Mouse (Mus musculus) kidney, adult 11 months (tissue): ENCODE measurements around the gene Upk1b.
"Not testable (repeated sequence)": the region's sequence is repeated elsewhere in the genome, so short reads cannot be mapped to it uniquely, and the experiment has no call there.

Experiments
- DNase-seq: peaks from one replicate; pipeline ENCODE4 v3.0.0; 2022

Upk1b gene

GRCm38 (mm10) chr16:38800091-38800490 is at the start of gene Upk1b:
TSS of gene Upk1b (minus strand) at chr16:38800328.
- DNase-seq = no peak

- no peak for DNase-seq
Observed at GRCm38 (mm10) chr16:38828649-38829048, 28.5 kb upstream of the Upk1b start, which contains the start of gene 4930435E12Rik. TSS of gene 4930435E12Rik (minus strand) at chr16:38828749.

- DNase-seq = peak; percentile 25
Observed at GRCm38 (mm10) chr16:38812521-38812920, 12.4 kb upstream of the Upk1b start.

GRCm38 (mm10) chr16:38810196-38810595 is 10.1 kb upstream of the Upk1b start:
- no peak for DNase-seq

GRCm38 (mm10) chr16:38807796-38808195 is 7.7 kb upstream of the Upk1b start:
- DNase-seq = not testable (repeated sequence)

GRCm38 (mm10) chr16:38798957-38799450 is 1.1 kb downstream of the Upk1b start:
- DNase-seq = no peak

- DNase-seq = no peak
Observed at GRCm38 (mm10) chr16:38793120-38793519, 7.0 kb downstream of the Upk1b start.

GRCm38 (mm10) chr16:38789966-38790365 is 10.2 kb downstream of the Upk1b start:
- no peak for DNase-seq

- no peak for DNase-seq
Observed at GRCm38 (mm10) chr16:38789016-38789415, 11.1 kb downstream of the Upk1b start.

- no peak for DNase-seq
Observed at GRCm38 (mm10) chr16:38785301-38785700, 14.8 kb downstream of the Upk1b start.

- DNase-seq = no peak
Observed at GRCm38 (mm10) chr16:38782524-38783067, 17.5 kb downstream of the Upk1b start.

- no peak for DNase-seq
Observed at GRCm38 (mm10) chr16:38781946-38782345, 18.2 kb downstream of the Upk1b start.

GRCm38 (mm10) chr16:38780960-38781572 is 19.1 kb downstream of the Upk1b start:
- no peak for DNase-seq

GRCm38 (mm10) chr16:38776342-38776741 is 23.8 kb downstream of the Upk1b start:
- DNase-seq = no peak

- no peak for DNase-seq
Observed at GRCm38 (mm10) chr16:38774964-38775746, 25.0 kb downstream of the Upk1b start.

GRCm38 (mm10) chr16:38772906-38773496 is 27.1 kb downstream of the Upk1b start:
- no peak for DNase-seq

- no peak for DNase-seq
Observed at GRCm38 (mm10) chr16:38771145-38771544, 29.0 kb downstream of the Upk1b start.

GRCm38 (mm10) chr16:38769529-38769928 is 30.6 kb downstream of the Upk1b start:
- DNase-seq = no peak

- DNase-seq = no peak
Observed at GRCm38 (mm10) chr16:38768386-38768785, 31.7 kb downstream of the Upk1b start.

GRCm38 (mm10) chr16:38767761-38768160 is 32.4 kb downstream of the Upk1b start:
- DNase-seq = no peak

GRCm38 (mm10) chr16:38766671-38767070 is 33.5 kb downstream of the Upk1b start:
- DNase-seq = no peak

- no peak for DNase-seq
Observed at GRCm38 (mm10) chr16:38763508-38763907, 36.6 kb downstream of the Upk1b start.

- DNase-seq = no peak
Observed at GRCm38 (mm10) chr16:38762401-38762800, 37.7 kb downstream of the Upk1b start.
